Mouse (Mus musculus): ENCODE data around the gene Ubash3a.

DNA sequence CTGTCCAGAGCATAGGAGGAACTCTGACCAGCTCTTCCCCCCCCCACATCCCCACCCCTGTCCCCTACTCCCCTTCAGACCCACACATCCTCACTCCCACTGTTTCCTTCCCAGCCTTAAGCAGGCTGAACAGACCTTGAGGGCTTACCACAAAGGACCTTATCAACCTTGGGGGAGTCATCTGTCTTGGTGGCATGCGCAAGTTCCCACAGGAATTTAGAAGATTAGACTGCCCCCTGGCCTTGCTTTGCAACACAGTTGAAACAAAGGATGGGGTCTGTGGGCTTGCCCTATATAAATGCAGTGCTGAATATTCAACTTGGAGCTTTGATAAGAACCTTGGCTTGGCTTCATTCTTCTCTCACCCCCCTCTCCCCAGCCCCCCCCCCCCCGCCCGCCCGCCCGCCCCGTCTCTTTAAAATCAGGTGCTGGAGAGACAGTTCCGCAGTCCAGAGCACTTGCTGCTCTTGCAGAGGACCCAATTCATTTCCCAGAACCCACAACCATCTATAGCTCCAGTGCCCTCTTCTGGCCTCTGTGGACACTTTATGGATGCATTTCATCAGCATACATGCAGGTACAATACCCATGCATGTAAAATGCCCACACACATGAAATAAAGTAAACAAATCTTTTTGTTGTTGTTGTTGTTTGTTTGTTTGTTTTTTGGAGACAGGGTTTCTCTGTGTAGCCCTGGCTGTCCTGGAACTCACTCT, 63.6 kb downstream of the Ubash3a start:
- 0 out of 2 replicates have a peak, but pooled peaks have one; percentile 6 for TF ChIP-seq CTCF (conservative IDR thresholded peaks at IDR 0.05; ENCODE audit: insufficient read depth, insufficient read length, low read depth, low read length)
- no peak for TF ChIP-seq POLR2A (IDR thresholded peaks at IDR 0.05; ENCODE audit: low read depth, low read length)

Data from kidney, adult 2 months (tissue).